Mouse (Mus musculus): ENCODE data around the gene Cers5.

GRCm38 (mm10) chr15:99705440-99706048, 67.1 kb downstream of the Cers5 start, which contains the start of gene Gm17349:
- peak; percentile 78 for TF ChIP-seq CTCF (IDR thresholded peaks at IDR 0.05; ENCODE audit: insufficient read depth, low read length)
- no peak for TF ChIP-seq POLR2A (IDR thresholded peaks at IDR 0.05; ENCODE audit: borderline replicate concordance, extremely low read depth, low read depth, low read length)
